Mouse (Mus musculus) ES-E14 (cell line): ENCODE results near the gene Slc39a11.

ENCODE experiments used
- HCFC1 ChIP-seq: IDR thresholded peaks from 2 replicates; pipeline ENCODE4 v1.6.1; 2012; ENCODE audit warnings: low read length, inconsistent platforms, borderline replicate concordance; ENCODE audit not compliant: insufficient read depth
- ZC3H11A ChIP-seq: IDR thresholded peaks from 2 replicates; pipeline ENCODE4 v1.6.1; 2012; ENCODE audit warnings: low read depth, mild to moderate bottlenecking, inconsistent platforms, low read length, borderline replicate concordance
- ZNF384 ChIP-seq: IDR thresholded peaks from 2 replicates; pipeline ENCODE4 v1.6.1; 2012; ENCODE audit warnings: low read depth, low read length, inconsistent platforms

GRCm38 (mm10) chr11:113477550-113477949 lies 172.3 kb downstream of the Slc39a11 start:
- TF ChIP-seq ZC3H11A (no peak), ZNF384 (no peak), HCFC1 (no peak)
